Mouse (Mus musculus) MN1 (cell line): ENCODE measurements at regions not wholly inside any gene's neighbourhood (a gene's known extent, or its start where the extent isn't known, plus 50 kb on each side); places are given as distances from the start of the nearest gene placed in this dataset.

Experiments used
- DNase-seq: peaks from one replicate; pipeline ENCODE4 v3.0.0-alpha.2; 2016; ENCODE audit warnings: low spot score

- DNase-seq = no peak
Observed at GRCm38 (mm10) chr4:152729421-152729820, 251.8 kb upstream of the Kcnab2 start.

GRCm38 (mm10) chr4:152725881-152726280 lies 248.2 kb upstream of the Kcnab2 start:
- DNase-seq = no peak

GRCm38 (mm10) chr4:152725423-152725822 lies 247.8 kb upstream of the Kcnab2 start:
- DNase-seq = no peak

GRCm38 (mm10) chr4:152724741-152725140 lies 247.1 kb upstream of the Kcnab2 start:
- DNase-seq = no peak

GRCm38 (mm10) chr4:152724026-152724425 lies 246.4 kb upstream of the Kcnab2 start:
- no peak for DNase-seq

- no peak for DNase-seq
Observed at GRCm38 (mm10) chr4:152720528-152720927, 242.9 kb upstream of the Kcnab2 start.

- no peak for DNase-seq
Observed at GRCm38 (mm10) chr4:152719416-152720127, 241.9 kb upstream of the Kcnab2 start.

- DNase-seq = no peak
Observed at GRCm38 (mm10) chr4:152710339-152710738, 232.7 kb upstream of the Kcnab2 start.

GRCm38 (mm10) chr4:152700217-152700616 lies 222.5 kb upstream of the Kcnab2 start:
- no peak for DNase-seq

- DNase-seq = no peak
Observed at GRCm38 (mm10) chr4:152697247-152697960, 219.7 kb upstream of the Kcnab2 start.

GRCm38 (mm10) chr4:152691735-152692134 lies 214.1 kb upstream of the Kcnab2 start:
- DNase-seq = no peak

- no peak for DNase-seq
Observed at GRCm38 (mm10) chr4:152691302-152691701, 213.6 kb upstream of the Kcnab2 start.

GRCm38 (mm10) chr4:152690766-152691165 lies 213.1 kb upstream of the Kcnab2 start:
- no peak for DNase-seq

GRCm38 (mm10) chr4:152689831-152690230 lies 212.2 kb upstream of the Kcnab2 start:
- no peak for DNase-seq

GRCm38 (mm10) chr4:152686509-152687081 lies 208.9 kb upstream of the Kcnab2 start:
- DNase-seq = no peak

- DNase-seq = no peak
Observed at GRCm38 (mm10) chr4:152674140-152674539, 196.5 kb upstream of the Kcnab2 start.

GRCm38 (mm10) chr4:152663482-152663881 lies 185.8 kb upstream of the Kcnab2 start:
- DNase-seq = no peak

GRCm38 (mm10) chr4:152663069-152663468 lies 185.4 kb upstream of the Kcnab2 start:
- no peak for DNase-seq

- DNase-seq = no peak
Observed at GRCm38 (mm10) chr4:152662439-152662838, 184.8 kb upstream of the Kcnab2 start.

GRCm38 (mm10) chr4:152650198-152650597 lies 172.5 kb upstream of the Kcnab2 start:
- DNase-seq = no peak

GRCm38 (mm10) chr4:152647620-152648019 lies 169.9 kb upstream of the Kcnab2 start:
- DNase-seq = no peak

- no peak for DNase-seq
Observed at GRCm38 (mm10) chr4:152647084-152647483, 169.4 kb upstream of the Kcnab2 start.

GRCm38 (mm10) chr4:152637088-152637487 lies 159.4 kb upstream of the Kcnab2 start:
- DNase-seq = no peak
